8 mouse cellular contexts compared by ENCODE assay signal in the genomic region with DNA sequence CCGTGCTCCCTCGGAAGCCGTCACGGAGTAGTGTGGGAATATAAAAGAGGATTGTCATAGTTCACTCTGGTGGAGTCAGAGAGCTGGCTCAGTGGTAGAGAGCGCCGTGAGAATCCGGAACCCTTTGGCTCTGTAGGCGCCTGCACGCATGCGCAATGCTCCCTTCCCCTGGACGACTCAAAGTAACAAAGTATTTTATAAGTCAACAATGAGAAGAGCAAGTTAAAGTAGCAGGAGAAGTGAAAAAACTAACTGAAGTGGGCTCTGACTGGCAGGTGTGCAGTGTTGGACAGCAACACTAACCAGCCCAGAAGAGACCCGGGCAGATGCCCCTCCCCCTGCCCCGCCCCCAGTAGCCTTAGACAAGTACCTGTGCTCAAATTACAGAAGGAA. TPM values are rescaled to one million over a fixed set of nuclear protein-coding genes. Genes with fewer than 3 reads are reported as not detected.
DNase-seq lines count a peak whose midpoint lies in the region; ATAC-seq and TF ChIP-seq lines count a peak whose summit lies in the region.

No protein-coding gene starts in this region.

- ATAC-seq in heart, postnatal 0 days (ENCODE audit: insufficient read depth, low read depth) = peak; percentile 58; the same call in 1 of the 2 replicates
- peak; percentile 66 for ATAC-seq in liver, embryonic 13.5 days (ENCODE audit: low read depth)
- no peak for ATAC-seq in neural tube, embryonic 11.5 days (ENCODE audit: insufficient read depth, low FRiP score, low TSS enrichment)

- H3K4me3 ChIP-seq in forebrain, embryonic 10.5 days = peak overlapping the region; percentile 52
- peak overlapping the region; percentile 43 for H3K4me3 ChIP-seq in heart, postnatal 0 days (ENCODE audit: low read depth, low read length)
- peak overlapping the region; percentile 48 for H3K4me3 ChIP-seq in liver, embryonic 13.5 days (replicated peaks)
- H3K4me3 ChIP-seq in neural tube, embryonic 11.5 days (ENCODE audit: low read depth, low read length) = peak overlapping the region; percentile 21

- peak overlapping the region; percentile 68 for H3K4me2 ChIP-seq in heart, postnatal 0 days (ENCODE audit: low read depth, low read length)
- peak overlapping the region; percentile 54 for H3K4me2 ChIP-seq in liver, embryonic 13.5 days
- peak overlapping the region; percentile 27 for H3K4me2 ChIP-seq in neural tube, embryonic 11.5 days (ENCODE audit: low read depth)

- TF ChIP-seq EP300 in heart, postnatal 0 days (IDR thresholded peaks at IDR 0.05; ENCODE audit: low read depth) = no peak

- no peaks in the 10 kb centered on the region for H3K36me3 ChIP-seq in forebrain, embryonic 10.5 days (replicated peaks)
- H3K36me3 ChIP-seq in heart, postnatal 0 days (replicated peaks; ENCODE audit: control insufficient read depth, insufficient read depth, low read length) = no peaks in the 10 kb centered on the region
- H3K36me3 ChIP-seq in liver, embryonic 13.5 days = peaks cover under 1% of the 10 kb centered on the region; the same call in 1 of the 2 replicates
- H3K36me3 ChIP-seq in neural tube, embryonic 11.5 days (ENCODE audit: control insufficient read depth, insufficient read depth, low read length) = no peaks in the 10 kb centered on the region

- 11% methylated on average over 13 of the region's 13 CpGs for WGBS in forebrain, embryonic 10.5 days
- 23% methylated on average over 13 of the region's 13 CpGs for WGBS in heart, postnatal 0 days
- 26% methylated on average over 13 of the region's 13 CpGs for WGBS in liver, embryonic 13.5 days (ENCODE audit: insufficient replicate concordance)
- 14% methylated on average over 13 of the region's 13 CpGs for WGBS in neural tube, embryonic 11.5 days

- no peaks in the 10 kb centered on the region for H3K9me3 ChIP-seq in forebrain, embryonic 10.5 days
- no peaks in the 10 kb centered on the region for H3K9me3 ChIP-seq in heart, postnatal 0 days (replicated peaks; ENCODE audit: control insufficient read depth, low read length)
- no peaks in the 10 kb centered on the region for H3K9me3 ChIP-seq in liver, embryonic 13.5 days (replicated peaks)
- H3K9me3 ChIP-seq in neural tube, embryonic 11.5 days (ENCODE audit: control insufficient read depth, low read length) = no peaks in the 10 kb centered on the region

- no peaks in the 10 kb centered on the region for H3K27me3 ChIP-seq in forebrain, embryonic 10.5 days (ENCODE audit: poor library complexity, severe bottlenecking)
- no peaks in the 10 kb centered on the region for H3K27me3 ChIP-seq in heart, postnatal 0 days (ENCODE audit: control insufficient read depth, insufficient read depth, low read length)
- no peaks in the 10 kb centered on the region for H3K27me3 ChIP-seq in liver, embryonic 13.5 days
- H3K27me3 ChIP-seq in neural tube, embryonic 11.5 days (ENCODE audit: control insufficient read depth, insufficient read depth, low read length) = no peaks in the 10 kb centered on the region

- H3K9ac ChIP-seq in heart, postnatal 0 days (replicated peaks; ENCODE audit: low read depth, low read length) = peak overlapping the region; percentile 40
- peak overlapping the region; percentile 33; the same call in 1 of the 2 replicates for H3K9ac ChIP-seq in liver, embryonic 13.5 days
- no peak overlapping the region for H3K9ac ChIP-seq in neural tube, embryonic 11.5 days (ENCODE audit: low read length)

- TF ChIP-seq CTCF in heart, postnatal 0 days (IDR thresholded peaks at IDR 0.05; ENCODE audit: low read depth) = no peak

- peak; percentile 94 for DNase-seq in heart, adult 11 months
- DNase-seq in heart, postnatal 25 days (ENCODE audit: low spot score) = no peak
- DNase-seq in forebrain, embryonic 10.5 days (ENCODE audit: extremely low spot score, low spot score) = peak; percentile 50
- DNase-seq in heart, postnatal 0 days (ENCODE audit: low spot score) = peak; percentile 36
- DNase-seq in kidney, postnatal 36 days = peak; percentile 82 to 89
- no peak for DNase-seq in liver, embryonic 13.5 days
- peak; percentile 75 for DNase-seq in neural tube, embryonic 11.5 days (ENCODE audit: low spot score)
- DNase-seq in testis, postnatal 10 days (ENCODE audit: low spot score) = peak; percentile 83

- intact Hi-C loops in heart, postnatal 25 days (cut with DNase I) = no loop called here

- H3K4me1 ChIP-seq in forebrain, embryonic 10.5 days = peaks cover 10% of the 10 kb centered on the region
- H3K4me1 ChIP-seq in heart, postnatal 0 days (ENCODE audit: control insufficient read depth, insufficient read depth) = no peaks in the 10 kb centered on the region
- H3K4me1 ChIP-seq in liver, embryonic 13.5 days (replicated peaks) = peaks cover 3% of the 10 kb centered on the region; the same call in 1 of the 2 replicates
- H3K4me1 ChIP-seq in neural tube, embryonic 11.5 days (ENCODE audit: control insufficient read depth, insufficient read depth, low read length) = no peaks in the 10 kb centered on the region

- peak overlapping the region; percentile 70 for H3K27ac ChIP-seq in forebrain, embryonic 10.5 days
- no peak overlapping the region for H3K27ac ChIP-seq in heart, postnatal 0 days (ENCODE audit: low read depth)
- H3K27ac ChIP-seq in liver, embryonic 13.5 days = no peak overlapping the region
- no peak overlapping the region for H3K27ac ChIP-seq in neural tube, embryonic 11.5 days (ENCODE audit: low read depth, low read length)

RNA-seq across cellular contexts. Expression of gene Glo1, which starts 31.5 kb away (rescaled TPM):
- 100 to 1,000 TPM; 141 to 164 TPM for total RNA-seq in heart, postnatal 25 days (2021)
- polyA plus RNA-seq in forebrain, embryonic 10.5 days (2016; fragmentation: Nextera tagmentation; extraction: Ambion mirVana) = 258 and 260 TPM in 2 replicates
- total RNA-seq in heart, postnatal 0 days (2014; rRNA removed; ENCODE audit: low replicate concordance) = 143 and 179 TPM in 2 replicates
- 184 and 191 TPM in 2 replicates for polyA plus RNA-seq in heart, postnatal 0 days (2015; fragmentation: Nextera tagmentation; extraction: Ambion mirVana)
- 289 and 332 TPM in 2 replicates for polyA plus RNA-seq in liver, embryonic 13.5 days (2015; fragmentation: Nextera tagmentation; extraction: Ambion mirVana)
- polyA plus RNA-seq in neural tube, embryonic 11.5 days (2014; fragmentation: Nextera tagmentation; extraction: Ambion mirVana) = 211 and 214 TPM in 2 replicates

RNA-seq across cellular contexts. Expression of gene Dnah8, which starts 34.0 kb away (rescaled TPM):
- total RNA-seq in heart, postnatal 25 days (2021) = 1 to 10 TPM in 1 of 2 experiments, under 1 TPM in 1; 0.50 to 1.2 TPM
- polyA plus RNA-seq in forebrain, embryonic 10.5 days (2016; fragmentation: Nextera tagmentation; extraction: Ambion mirVana) = 0.68 and 1.1 TPM in 2 replicates
- 1.5 and 2.0 TPM in 2 replicates for total RNA-seq in heart, postnatal 0 days (2014; rRNA removed; ENCODE audit: low replicate concordance)
- 0.33 and 0.59 TPM in 2 replicates for polyA plus RNA-seq in heart, postnatal 0 days (2015; fragmentation: Nextera tagmentation; extraction: Ambion mirVana)
- polyA plus RNA-seq in liver, embryonic 13.5 days (2015; fragmentation: Nextera tagmentation; extraction: Ambion mirVana) = 1.4 and 1.5 TPM in 2 replicates
- 0.61 and 1.1 TPM in 2 replicates for polyA plus RNA-seq in neural tube, embryonic 11.5 days (2014; fragmentation: Nextera tagmentation; extraction: Ambion mirVana)

Comparison
In these comparisons a context has a peak if more than half of its experiments do, and no peak if none do; other contexts are left out.
1. DNase-seq: peak in heart, adult 11 months (single experiment), forebrain, embryonic 10.5 days (single experiment), heart, postnatal 0 days (single experiment), kidney, postnatal 36 days (2 of 2), neural tube, embryonic 11.5 days (single experiment) and testis, postnatal 10 days (single experiment); none in heart, postnatal 25 days (single experiment) and liver, embryonic 13.5 days (single experiment).
2. Peak in every context shown above with its lines, with median percentiles within 50 percentile points of each other: H3K4me3 ChIP-seq and H3K4me2 ChIP-seq.